Mouse (Mus musculus): ENCODE measurements at regions not wholly inside any gene's neighbourhood (a gene's known extent, or its start where the extent isn't known, plus 50 kb on each side); places are given as distances from the start of the nearest gene placed in this dataset.

GRCm38 (mm10) chrX:57917441-57918145 lies 104.9 kb upstream of the Zic3 start:
- TF ChIP-seq POLR2A (IDR thresholded peaks at IDR 0.05; ENCODE audit: insufficient read depth, low read length): no peak
- TF ChIP-seq CTCF (IDR thresholded peaks at IDR 0.05; ENCODE audit: low read depth, low read length): no peak
- TF ChIP-seq EP300 (IDR thresholded peaks at IDR 0.05; ENCODE audit: insufficient read depth, low read depth, low read length): no peak

All from ES-Bruce4 (cell line).